Mouse (Mus musculus) kidney, adult 2 months (tissue): Measurements from ENCODE around the gene Mul1.

Experiments used
- CTCF ChIP-seq: fragments of 200-500 bp; conservative IDR thresholded peaks from 2 replicates; pipeline ENCODE4 v1.5.1; 2011; ENCODE audit warnings: low read depth, mild to moderate bottlenecking, control low read depth, low read length, moderate library complexity, mixed read lengths; ENCODE audit not compliant: insufficient read depth, insufficient read length
- POLR2A ChIP-seq: fragments of 200-500 bp; IDR thresholded peaks from one replicate; pipeline ENCODE4 v1.6.1; 2011; ENCODE audit warnings: low read depth, low read length, control low read depth

DNA sequence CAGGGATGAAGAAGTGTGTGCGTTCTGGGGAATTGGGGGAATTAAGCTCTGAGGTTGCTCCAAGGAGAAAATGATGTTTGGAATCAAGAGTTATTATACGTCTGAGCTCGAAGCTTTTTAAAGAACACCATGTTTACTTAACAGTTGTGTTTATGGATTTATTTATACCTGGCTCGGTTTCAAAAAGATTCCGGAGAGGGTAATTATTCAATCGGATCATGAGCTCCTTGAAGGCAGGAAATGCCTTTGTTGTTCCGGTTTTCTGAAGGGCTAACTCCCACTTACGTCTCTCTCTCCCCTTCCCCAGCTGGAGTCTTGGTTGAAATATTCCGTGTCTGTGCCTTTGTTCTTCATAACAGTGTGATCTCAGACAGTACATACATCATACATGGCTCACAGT is 46.5 kb downstream of the Mul1 start:
- no peak for TF ChIP-seq POLR2A
- no peak for TF ChIP-seq CTCF
